Mouse (Mus musculus) gastrocnemius, postnatal 4 days (tissue): Measurements from ENCODE around the gene Btbd35f28. TPM values are rescaled to one million over a fixed set of nuclear protein-coding genes. Genes with fewer than 3 reads are reported as not detected.
"Not testable (repeated sequence)": the region's sequence is repeated elsewhere in the genome, so short reads cannot be mapped to it uniquely, and the experiment has no call there.

Experiments
- DNase-seq, 2 experiments: peaks; one replicate each; pipeline ENCODE4 v3.0.0; 2021 to 2022; ENCODE audit warnings: low spot score in 2 of 2, mixed read lengths in 2 of 2
- long read RNA-seq, 2 experiments: library from polyadenylated mRNA; stranded (forward); transcript quantifications; one replicate each; pipeline ENCODE4 v2.0.0; 2021
- total RNA-seq, 2 experiments: library from RNA; stranded (reverse); gene quantifications; 2 replicates each; pipeline ENCODE4 v1.2.3; 2021

The Btbd35f28 gene
- not detected for total RNA-seq
- long read RNA-seq, experiment 1 = 0 reads
- long read RNA-seq, experiment 2 = 0 reads

- not testable (repeated sequence) for DNase-seq
Measured at GRCm38 (mm10) chrX:4196276-4196675, at the start of gene Btbd35f28. Btbd35f28 (plus strand) TSS chrX:4196576.

Other genes with a start within 250 kb of the Btbd35f28 start
- not detected for gene Btbd35f16, start 239.6 kb upstream of the Btbd35f28 start, total RNA-seq
- not detected for gene Btbd35f3, start 158.9 kb upstream of the Btbd35f28 start, total RNA-seq
- not detected for gene Btbd35f20, start 94.7 kb downstream of the Btbd35f28 start, total RNA-seq
- gene Btbd35f17, start 174.1 kb downstream of the Btbd35f28 start, total RNA-seq = not detected